Mouse (Mus musculus) kidney, adult 8-10 months (tissue): ENCODE data around the gene Kdm2a.

Source experiments
- DNase-seq, 2 experiments: peaks; one replicate each; pipeline ENCODE4 v3.0.0; 2022

Gene Kdm2a

DNA sequence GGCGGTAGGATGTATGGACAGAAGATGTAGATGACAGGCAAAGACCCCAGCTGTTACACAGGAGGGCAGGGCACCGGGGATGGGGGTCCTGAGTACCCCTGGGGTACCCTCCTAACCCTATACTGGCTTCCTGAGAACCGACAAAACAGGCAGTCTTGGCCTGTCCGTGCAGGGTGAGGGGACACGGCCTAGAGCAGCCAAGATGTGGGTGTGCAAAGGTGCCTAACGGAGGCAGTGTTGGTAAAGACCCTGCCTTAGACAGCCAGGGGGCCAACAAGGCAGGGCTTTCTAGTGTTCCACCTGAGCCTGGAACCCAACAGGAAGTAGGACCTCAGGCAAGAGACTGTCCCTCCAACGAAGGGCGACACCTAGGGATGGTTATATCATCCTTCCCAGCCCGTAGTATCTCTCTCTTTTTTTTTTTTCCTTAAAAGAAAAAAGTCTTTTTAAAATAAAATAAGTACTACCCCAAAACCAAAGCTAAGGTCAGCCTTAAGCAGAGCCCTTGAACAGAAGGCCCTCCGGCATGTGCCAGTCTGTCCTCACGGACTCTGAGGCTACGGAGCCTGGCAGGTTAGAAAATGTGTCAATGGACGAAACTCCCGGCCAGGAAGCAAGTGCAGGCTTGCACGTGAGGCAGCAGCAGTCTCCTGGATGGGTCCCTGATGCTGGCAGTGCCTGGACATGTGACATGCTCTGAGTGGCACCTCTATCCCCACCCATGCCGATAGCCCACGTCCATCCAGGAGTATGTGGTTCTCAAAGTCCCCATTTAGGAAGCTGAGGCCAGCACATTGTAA, 99.6 kb downstream of the Kdm2a start:
- DNase-seq = no peak

DNA sequence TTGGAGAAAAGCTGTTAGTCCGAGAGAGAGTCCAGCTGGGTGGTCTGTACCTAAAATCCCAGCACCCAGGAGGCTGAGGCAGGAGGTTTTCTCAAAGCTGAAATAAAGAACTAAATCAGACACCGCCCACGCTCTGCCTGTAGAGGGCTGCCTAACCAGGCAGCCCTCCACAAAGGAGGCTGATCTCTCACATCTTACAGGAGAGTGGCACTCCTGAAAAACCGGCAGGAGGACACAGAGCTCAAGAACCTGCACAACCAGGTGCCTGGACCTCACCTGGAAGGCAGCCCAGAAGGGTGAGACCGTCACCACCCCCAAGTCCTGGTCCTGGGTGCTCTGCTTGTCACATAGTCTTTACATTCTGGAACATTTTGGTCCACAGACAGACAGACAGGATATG, 100.2 kb downstream of the Kdm2a start:
- no peak for DNase-seq

DNA sequence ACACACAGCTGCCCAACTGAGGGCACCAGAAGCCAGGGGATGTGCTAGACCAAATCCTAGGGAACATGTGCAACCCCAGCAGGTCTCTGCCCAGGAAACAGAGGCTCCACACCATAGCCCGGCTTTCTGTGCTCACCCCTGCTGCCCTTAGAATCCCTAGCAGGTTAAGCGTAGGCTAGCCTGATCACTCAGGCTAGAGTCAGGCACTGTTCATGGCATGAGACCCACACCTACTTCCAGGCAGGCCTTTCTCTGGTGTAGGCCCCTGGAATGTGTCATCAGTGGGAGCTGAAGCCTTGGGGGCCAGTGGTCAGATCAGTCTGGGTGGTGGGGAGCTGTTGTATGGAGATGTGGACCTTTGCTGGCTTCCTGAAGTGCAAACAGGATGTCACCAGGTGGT, 101.5 kb downstream of the Kdm2a start:
- DNase-seq = no peak

DNA sequence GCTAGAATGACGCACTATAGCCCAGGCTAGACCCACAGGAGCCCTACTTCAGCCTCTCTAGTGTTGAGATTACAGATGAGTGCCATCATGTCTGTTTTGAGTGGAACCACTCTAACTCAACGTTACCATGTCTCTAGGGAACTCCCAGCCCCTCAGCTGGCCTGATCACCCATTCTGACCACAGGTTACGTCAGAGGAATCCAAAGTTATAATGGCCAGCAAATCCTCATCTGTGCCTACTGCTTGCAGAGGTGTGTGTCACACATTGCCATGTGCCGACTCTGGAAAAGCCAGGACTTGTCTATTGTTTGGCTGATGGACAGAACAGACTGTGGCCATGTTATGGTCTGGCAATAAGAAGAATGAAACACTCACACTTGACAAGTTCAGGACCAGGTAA, 102.7 kb downstream of the Kdm2a start:
- DNase-seq = no peak

DNA sequence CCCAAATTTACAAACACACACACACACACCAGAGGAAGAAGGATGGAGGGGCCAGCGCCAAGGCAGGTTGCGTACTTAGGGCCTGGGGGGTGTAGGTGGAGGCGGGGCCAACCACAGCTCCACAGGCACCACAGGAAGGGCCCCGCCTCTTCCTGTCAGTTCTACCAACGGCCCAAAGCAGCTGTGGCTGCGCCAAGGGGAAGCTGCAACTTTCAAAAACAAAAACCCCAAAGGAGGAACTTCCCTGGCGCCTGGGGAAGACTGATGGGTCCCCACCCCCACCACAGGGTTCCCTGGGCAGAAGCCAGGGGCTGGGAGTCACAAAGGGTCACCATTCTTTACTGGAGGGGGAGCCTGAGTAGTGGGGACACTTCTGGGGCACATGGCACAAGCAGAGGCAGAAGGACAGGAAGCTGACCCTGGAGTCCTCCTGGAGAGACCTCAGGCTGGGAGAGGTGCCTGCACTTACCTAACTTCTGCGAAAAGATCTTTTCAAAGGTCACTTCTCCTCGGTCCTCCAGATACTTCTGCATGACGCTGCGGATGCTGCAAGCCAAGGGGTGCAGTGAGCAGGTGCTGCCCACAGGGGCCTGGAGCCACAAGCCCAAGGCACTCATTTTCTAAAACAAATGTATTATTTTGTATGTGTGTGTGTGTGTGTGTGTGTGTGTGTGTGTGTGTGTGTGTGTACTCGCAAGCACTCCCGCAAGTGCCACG, 103.5 kb downstream of the Kdm2a start:
- peak; percentile 66 to 74 for DNase-seq

DNA sequence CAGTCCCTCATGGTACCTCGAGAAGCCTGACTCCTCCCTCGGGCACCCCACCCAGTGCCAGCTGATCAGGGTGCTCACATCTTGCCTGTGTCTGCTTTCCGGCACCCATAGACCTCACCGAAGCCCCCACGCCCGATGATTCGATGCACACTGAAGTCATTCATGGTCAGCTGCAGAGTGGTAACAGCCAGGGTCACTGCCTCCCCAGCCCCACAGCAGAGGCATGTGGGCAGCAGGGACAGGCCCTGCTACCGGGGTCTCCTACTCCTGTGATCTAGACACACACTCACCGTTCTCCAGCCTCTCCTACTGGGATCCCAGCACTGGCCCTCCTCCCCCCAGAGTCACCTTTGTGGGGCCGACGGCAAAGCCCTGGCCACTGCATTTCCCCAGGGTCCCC, 106.9 kb downstream of the Kdm2a start:
- DNase-seq = no peak

DNA sequence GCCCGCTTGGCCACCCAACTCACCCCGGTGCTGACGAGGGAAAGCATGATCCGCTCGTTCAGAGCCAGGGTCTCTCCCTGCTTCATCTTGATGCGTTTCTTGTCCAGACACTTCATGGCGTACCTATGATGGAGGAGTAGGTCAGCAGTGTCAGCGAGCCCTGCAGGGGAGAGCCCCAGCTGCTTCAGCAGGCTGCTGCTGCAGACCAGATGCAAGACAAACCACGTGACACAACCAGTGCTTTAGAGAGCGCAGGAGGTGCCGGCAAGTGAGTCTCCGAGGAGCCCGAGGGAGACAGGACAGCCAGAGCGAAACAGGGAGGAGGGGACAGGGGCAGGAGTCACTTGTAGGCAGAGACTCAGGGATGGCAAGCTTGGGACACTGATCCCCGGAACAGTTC, 107.3 kb downstream of the Kdm2a start:
- no peak for DNase-seq

DNA sequence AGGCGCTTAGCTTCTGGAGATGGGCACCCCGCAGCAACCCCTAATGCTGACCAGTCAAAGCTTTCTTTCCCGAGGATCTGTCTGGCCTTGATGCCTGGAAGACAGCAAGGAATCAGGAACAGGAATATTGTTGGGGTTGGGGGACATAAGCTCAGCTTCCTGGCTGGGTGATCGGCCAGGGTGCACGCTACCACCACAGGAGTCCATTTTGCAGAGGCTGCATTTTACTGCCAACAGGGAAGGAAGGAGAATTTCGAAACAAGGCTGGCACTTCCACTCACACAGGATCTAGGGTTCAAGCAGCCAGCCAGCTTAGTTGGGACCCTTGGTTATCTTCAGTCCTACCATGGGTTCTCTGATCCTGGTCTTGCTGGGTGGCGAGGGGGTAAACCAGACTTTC, 114.4 kb downstream of the Kdm2a start:
- no peak for DNase-seq

DNA sequence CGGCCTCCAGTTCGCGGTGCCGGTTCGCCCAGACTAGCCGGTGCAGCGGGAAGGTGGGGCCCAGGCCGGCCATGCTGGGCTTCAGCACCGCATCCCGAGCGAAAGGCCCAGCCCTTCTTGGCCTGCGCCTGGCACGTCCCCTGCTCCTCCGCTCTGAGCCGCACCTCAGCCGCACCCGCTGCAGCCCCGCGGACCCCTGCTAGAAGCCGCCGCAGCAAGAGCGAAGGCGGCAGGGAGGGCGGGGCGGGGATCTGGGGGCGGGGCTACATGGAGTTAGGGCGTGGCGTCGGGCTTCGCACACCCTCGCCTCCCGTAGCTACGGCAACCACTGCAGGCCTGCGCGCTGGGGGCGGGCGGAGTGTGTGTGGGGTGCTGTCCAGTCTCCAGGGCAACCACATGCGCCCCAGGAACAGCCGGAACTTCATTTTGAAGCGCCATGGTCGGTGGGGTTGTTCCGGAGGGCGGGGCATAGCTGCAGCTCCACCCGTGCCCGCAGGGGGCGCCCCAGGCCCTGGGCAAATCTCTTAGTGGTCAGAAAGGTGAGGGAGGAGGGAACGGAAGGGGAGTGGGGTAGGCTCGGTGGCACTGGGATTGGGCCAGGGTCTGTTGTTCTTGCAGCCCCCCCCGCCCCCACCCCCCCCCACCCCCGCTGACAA, 115.1 kb downstream of the Kdm2a start, which contains the start of gene Ankrd13d:
Gene Ankrd13d, minus strand, starts transcription at position 240 of the 656 bp plus-strand sequence.
- DNase-seq = peak; percentile 81 to 85

DNA sequence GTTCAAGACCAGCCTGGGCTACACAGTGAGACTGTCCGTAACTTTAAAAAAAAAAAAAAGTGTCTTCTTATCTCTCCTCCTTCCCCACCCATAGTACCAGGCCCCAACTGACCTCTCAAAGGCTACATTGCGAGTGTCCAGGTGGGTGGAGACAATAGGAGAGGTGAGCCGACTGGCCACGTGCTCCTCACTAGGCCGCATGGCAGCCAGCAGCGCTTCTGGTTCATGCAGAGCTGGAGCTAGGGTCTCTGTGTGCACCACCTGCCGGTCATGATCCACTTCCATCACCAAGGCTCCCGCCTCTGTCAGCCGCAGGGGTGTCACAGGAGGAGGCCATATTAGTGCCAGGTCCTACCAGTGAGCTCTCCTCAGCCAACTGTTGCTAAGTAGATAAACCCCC, 117.7 kb downstream of the Kdm2a start:
- DNase-seq = no peak

DNA sequence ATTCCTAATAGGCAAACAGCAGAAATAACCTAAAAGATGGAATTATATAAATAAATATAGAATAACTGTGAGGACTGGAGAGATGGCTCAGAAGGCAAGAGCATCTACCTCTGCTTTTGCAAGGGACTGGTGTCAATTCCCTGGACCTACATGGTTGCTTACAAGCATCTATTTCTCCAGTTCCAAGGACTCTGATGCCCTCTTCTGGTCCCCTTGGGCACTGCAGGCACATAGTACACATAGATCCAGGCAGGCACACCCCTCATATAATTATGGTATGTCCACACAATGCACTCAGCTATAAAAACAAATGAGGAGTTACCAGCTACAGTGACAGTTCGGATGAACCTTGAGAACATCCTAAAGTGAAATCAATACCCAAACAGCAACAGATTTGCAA, 118.6 kb downstream of the Kdm2a start:
- DNase-seq = no peak

DNA sequence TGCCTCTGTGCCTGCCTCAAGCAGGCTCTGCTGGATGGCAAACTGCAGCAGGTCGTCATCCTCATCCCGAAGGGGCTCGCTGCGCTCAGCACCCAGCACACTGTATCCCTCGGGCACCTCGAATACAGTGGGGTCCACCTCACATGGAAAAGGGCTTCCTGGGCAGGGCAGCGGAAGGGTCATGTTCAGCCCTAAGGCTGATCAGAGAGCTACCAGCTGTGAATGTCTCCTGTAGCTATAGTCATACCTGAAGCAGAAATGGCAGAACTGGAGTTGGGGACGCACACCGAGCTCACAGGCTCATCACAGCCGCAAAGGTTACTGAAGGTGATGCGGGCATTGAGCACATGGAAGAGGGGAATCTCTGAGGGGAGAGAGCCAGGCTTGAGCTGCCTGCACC, 127.1 kb downstream of the Kdm2a start:
- no peak for DNase-seq

DNA sequence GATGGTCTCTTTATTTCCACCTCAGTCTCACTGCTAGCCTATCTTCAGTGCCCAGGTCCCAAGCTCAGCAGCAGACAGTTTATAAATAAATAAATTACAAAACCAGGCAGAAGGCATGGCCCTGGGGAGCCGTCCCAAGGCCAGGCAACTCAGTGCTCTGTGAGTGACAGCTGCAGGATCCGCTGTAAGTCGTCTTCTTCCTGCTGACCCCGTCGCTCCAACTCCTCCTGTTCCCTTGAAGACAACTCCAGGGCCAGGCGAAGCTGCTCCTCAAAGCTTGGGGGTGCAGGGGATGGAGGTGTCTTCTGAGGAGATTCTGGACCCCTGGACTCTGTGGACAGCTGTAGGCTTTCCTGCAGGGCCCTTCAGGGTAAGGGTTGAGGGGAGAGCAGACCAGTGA, 127.9 kb downstream of the Kdm2a start:
- no peak for DNase-seq

DNA sequence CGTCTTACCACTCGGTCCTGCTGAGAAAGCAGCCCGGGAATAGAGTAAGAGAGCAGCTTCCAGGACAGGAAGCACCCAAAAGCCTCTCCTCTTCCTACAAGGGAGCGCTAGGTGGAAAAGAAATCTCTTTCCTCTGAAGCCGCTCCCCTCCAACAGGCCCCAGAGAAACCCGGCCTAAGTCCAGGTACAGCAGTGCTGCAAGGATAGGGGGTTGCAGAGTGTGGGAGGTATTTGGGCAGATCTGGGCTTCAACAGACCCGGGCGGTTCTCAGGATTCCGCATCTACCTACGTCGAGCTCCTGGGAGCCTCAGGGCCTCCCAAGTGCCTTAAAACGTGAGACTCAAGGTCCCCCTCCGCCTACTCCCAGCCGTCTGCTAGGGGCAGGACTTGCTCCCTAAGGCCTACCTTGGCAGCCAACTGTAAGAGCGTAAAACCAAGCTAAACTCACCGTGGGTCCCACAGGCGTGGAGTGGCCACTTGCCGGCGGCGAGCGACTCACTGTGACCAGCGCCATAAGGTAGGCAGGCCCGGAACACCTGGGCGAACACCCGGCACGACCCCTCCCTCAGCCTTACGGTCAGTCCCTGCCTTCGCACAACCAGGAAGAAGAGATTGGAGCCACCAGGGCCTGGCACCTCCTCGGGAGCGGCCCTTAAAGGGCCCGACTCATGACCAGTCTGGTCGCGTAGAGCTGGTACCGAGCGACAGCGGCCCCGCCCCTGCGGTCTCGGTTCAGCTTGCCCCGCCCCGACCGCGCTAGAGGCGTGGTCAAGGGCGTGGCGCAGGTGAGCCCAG, 129.3 kb downstream of the Kdm2a start, which contains the start of gene Ssh3:
Gene Ssh3, minus strand, starts transcription at position 615 of the 796 bp plus-strand sequence.
- DNase-seq = peak; percentile 90 to 92

DNA sequence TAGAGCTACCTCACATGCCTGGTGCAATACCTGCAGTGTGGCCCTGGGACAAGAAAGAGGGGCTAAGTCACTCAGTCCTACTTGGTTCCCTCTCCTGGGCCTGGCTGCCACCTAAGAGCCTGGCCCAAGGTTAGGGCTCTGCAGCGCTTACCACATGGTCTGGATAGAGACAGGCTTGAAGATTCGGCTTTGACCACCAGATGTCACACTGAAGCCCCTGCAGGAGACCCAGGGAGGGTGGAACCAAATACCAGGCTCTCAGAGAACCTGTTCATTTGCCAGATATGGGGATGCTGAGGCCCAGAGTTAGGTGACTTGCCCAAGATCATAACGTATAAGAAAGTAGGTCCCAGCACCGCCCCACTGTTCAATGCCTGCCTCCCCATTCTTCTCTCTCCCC, 132.1 kb downstream of the Kdm2a start:
- no peak for DNase-seq
